Mouse (Mus musculus) lung, postnatal 4 days (tissue): ENCODE measurements around the gene Tph1.

ENCODE experiments used
- DNase-seq, 2 experiments: peaks; one replicate each; pipeline ENCODE4 v3.0.0; 2021

Gene Tph1

DNA sequence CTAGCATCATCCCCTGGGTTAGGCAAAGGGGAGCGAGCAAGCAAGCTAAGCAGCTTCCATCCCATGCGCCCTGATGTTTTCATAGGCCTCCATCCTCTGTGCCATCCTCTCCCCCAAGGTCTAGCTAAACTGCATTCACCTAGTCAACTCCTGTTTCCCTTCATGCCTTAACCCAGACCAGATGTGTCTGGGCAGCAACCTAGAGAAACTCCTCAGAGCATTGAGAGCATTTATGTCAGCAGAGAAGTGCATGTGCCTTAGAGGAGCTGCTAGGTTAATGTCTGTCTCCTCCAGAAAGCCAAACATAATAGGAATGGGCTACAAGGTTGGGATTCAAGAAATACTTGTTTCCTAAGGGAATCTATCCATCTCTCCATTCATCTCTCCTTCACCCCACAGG is 75.3 kb downstream of the Tph1 start:
- DNase-seq: no peak
